Mouse (Mus musculus): ENCODE measurements around the gene Pex1.

DNA sequence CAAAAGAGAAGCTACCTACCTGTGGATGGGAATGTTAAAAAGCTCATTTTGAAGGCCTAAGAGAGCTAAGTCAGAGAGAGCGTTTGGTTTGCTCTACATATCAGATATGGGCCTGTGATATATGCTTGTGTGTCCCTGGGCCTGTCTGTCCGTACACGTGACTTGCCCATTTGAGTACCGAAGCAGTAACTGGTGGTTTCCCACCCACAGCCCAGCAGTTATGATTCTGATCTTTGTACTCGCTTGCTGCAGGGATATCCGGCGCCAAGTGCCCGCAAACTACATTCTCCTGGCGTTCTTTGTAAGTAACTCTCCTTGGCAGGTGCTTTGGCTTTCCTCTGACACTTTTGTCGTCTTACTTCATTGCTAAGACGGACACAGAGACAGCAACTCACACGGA, 70.7 kb downstream of the Pex1 start:
- no peak for TF ChIP-seq EP300 (IDR thresholded peaks at IDR 0.05; ENCODE audit: insufficient read depth, low read depth, low read length)
- no peak for TF ChIP-seq CTCF (IDR thresholded peaks at IDR 0.05; ENCODE audit: low read depth, low read length)
